8 mouse cellular contexts compared by ENCODE assay signal in the genomic region with DNA sequence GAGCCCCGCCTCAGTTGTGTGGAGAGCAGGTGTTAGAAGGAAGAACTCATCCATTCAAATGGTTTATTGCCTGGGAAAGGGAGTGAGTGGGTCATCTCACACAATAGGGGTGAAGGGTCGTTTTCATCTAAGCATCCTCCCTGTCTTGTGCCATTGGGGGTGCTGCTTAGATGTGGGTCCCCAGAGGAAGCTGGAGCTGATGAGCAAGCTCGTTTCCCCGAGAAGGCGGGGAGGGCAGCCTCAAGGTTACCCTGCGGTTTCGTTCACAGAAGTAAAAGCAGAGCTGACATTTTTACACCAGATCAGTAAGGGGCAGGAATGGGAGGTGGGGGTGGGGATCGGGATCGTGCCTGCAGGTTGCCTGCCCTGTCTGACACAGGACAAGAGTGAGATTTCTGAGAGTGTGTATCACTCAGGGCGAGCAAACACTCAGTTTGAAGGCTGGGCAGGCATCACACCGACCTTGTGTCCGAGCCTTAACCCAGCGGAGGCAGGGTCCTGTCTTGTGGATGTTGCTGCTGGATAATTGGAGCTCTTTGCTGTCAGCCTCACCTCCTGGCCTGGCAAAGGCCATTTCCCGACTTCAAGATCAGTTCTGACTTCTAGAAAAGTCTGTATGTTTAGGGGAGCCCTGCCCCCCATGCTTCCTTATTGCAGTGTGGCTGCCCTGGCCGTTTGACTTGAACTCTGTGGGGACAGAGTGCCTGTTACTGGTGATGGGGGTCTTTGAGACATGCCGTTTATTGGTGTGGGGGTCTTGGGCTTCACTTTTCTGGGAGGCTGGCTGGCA. TPM values are rescaled to one million over a fixed set of nuclear protein-coding genes. Genes with fewer than 3 reads are reported as not detected.
DNase-seq lines count a peak whose midpoint lies in the region; ATAC-seq and TF ChIP-seq lines count a peak whose summit lies in the region.

No protein-coding gene starts in this region.

- WGBS in lung, adult 2 months, result 25% methylated on average over 16 of the region's 16 CpGs
- 27% methylated on average over 16 of the region's 16 CpGs for WGBS in hindbrain, embryonic 13.5 days
- 30% methylated on average over 16 of the region's 16 CpGs for WGBS in midbrain, embryonic 11.5 days

- peak overlapping the region; percentile 61 for H3K4me3 ChIP-seq in lung, adult 2 months (replicated peaks; ENCODE audit: extremely low read depth, low read depth, low read length)
- H3K4me3 ChIP-seq in bone marrow macrophage, adult 2 months (ENCODE audit: insufficient read depth, low read length), result peak overlapping the region; percentile 76
- peak overlapping the region; percentile 77 for H3K4me3 ChIP-seq in hindbrain, embryonic 13.5 days
- H3K4me3 ChIP-seq in midbrain, embryonic 11.5 days (ENCODE audit: low read depth, low read length), result peak overlapping the region; percentile 69

- H3K4me1 ChIP-seq in lung, adult 2 months (ENCODE audit: control insufficient read depth, insufficient read depth, low read length), result no peaks in the 10 kb centered on the region; the same call in 1 of the 2 replicates
- H3K4me1 ChIP-seq in bone marrow macrophage, adult 2 months (ENCODE audit: control insufficient read depth, insufficient read depth, low read length), result peaks cover 14% of the 10 kb centered on the region
- H3K4me1 ChIP-seq in hindbrain, embryonic 13.5 days (replicated peaks), result peaks cover 30% of the 10 kb centered on the region
- H3K4me1 ChIP-seq in midbrain, embryonic 11.5 days (ENCODE audit: control insufficient read depth, insufficient read depth, low read length), result peaks cover 17% of the 10 kb centered on the region

- peak overlapping the region; percentile 92 for H3K4me2 ChIP-seq in hindbrain, embryonic 13.5 days
- H3K4me2 ChIP-seq in midbrain, embryonic 11.5 days, result peak overlapping the region; percentile 91

- TF ChIP-seq POLR2A in lung, adult 2 months (IDR thresholded peaks at IDR 0.05; ENCODE audit: borderline replicate concordance, extremely low read depth, low read depth, low read length), result peak; percentile 19; the same call in 1 of the 2 replicates
- TF ChIP-seq POLR2A in bone marrow macrophage, adult 2 months (IDR thresholded peaks at IDR 0.05; ENCODE audit: borderline replicate concordance, low read depth, low read length), result no peak

- no peak for DNase-seq in lung, adult 2 months
- DNase-seq in lung, adult 18-20 months, result no peak
- no peak for DNase-seq in midbrain, embryonic 11.5 days (ENCODE audit: low spot score, missing footprints)
- no peak for DNase-seq in urinary bladder, postnatal 25 days (ENCODE audit: low spot score)
- no peak for DNase-seq in gastrocnemius, postnatal 10 days
- DNase-seq in layer of hippocampus, postnatal 14 days (ENCODE audit: low spot score in 2 of 2), result no peak

- TF ChIP-seq CTCF in lung, adult 2 months (IDR thresholded peaks at IDR 0.05; ENCODE audit: insufficient read depth, low read length), result no peak
- no peak for TF ChIP-seq CTCF in bone marrow macrophage, adult 2 months (IDR thresholded peaks at IDR 0.05; ENCODE audit: low read depth, low read length)

- ATAC-seq in hindbrain, embryonic 13.5 days (ENCODE audit: low FRiP score), result no peak
- no peak for ATAC-seq in midbrain, embryonic 11.5 days (ENCODE audit: low FRiP score)

- H3K9me3 ChIP-seq in hindbrain, embryonic 13.5 days, result no peaks in the 10 kb centered on the region
- H3K9me3 ChIP-seq in midbrain, embryonic 11.5 days (ENCODE audit: control insufficient read depth, low read length), result no peaks in the 10 kb centered on the region

- peak overlapping the region; percentile 86 for H3K9ac ChIP-seq in hindbrain, embryonic 13.5 days
- H3K9ac ChIP-seq in midbrain, embryonic 11.5 days (ENCODE audit: low read length), result peak overlapping the region; percentile 75

- no peaks in the 10 kb centered on the region for H3K36me3 ChIP-seq in hindbrain, embryonic 13.5 days
- H3K36me3 ChIP-seq in midbrain, embryonic 11.5 days (ENCODE audit: control insufficient read depth, insufficient read depth, low read length), result no peaks in the 10 kb centered on the region

- peaks cover 36% of the 10 kb centered on the region for H3K27me3 ChIP-seq in hindbrain, embryonic 13.5 days
- H3K27me3 ChIP-seq in midbrain, embryonic 11.5 days (ENCODE audit: control insufficient read depth, insufficient read depth, low read length), result peaks cover 5% of the 10 kb centered on the region; the same call in 1 of the 2 replicates

- no peak overlapping the region for H3K27ac ChIP-seq in bone marrow macrophage, adult 2 months (ENCODE audit: insufficient read depth, low read depth, low read length)
- peak overlapping the region; percentile 85 for H3K27ac ChIP-seq in hindbrain, embryonic 13.5 days
- no peak overlapping the region for H3K27ac ChIP-seq in midbrain, embryonic 11.5 days (ENCODE audit: low read depth, low read length)

RNA-seq across cellular contexts. Expression of a gene that starts 1.2 kb away (rescaled TPM):
- 118 and 125 TPM in 2 replicates for polyA plus RNA-seq in lung, adult 2 months (2012; rRNA removed)
- 39.0 and 46.2 TPM in 2 replicates for polyA plus RNA-seq in bone marrow macrophage, adult 2 months (2012; ENCODE audit: insufficient read depth, insufficient read length, missing spikeins)
- polyA plus RNA-seq in hindbrain, embryonic 13.5 days (2015; fragmentation: Nextera tagmentation; extraction: Ambion mirVana), result 269 and 299 TPM in 2 replicates
- polyA plus RNA-seq in midbrain, embryonic 11.5 days (2014; fragmentation: Nextera tagmentation; extraction: Ambion mirVana), result 92.5 and 93.5 TPM in 2 replicates
- 10 to 100 TPM; 11.9 to 14.1 TPM for total RNA-seq in gastrocnemius, postnatal 10 days (2021)
- total RNA-seq in layer of hippocampus, postnatal 14 days (2021), result 100 to 1,000 TPM; 352 to 388 TPM

RNA-seq across cellular contexts. Expression of a gene that starts 20.4 kb away (rescaled TPM):
- 5.4 and 6.2 TPM in 2 replicates for polyA plus RNA-seq in lung, adult 2 months (2012; rRNA removed)
- polyA plus RNA-seq in bone marrow macrophage, adult 2 months (2012; ENCODE audit: insufficient read depth, insufficient read length, missing spikeins), result not detected in 2 replicates
- polyA plus RNA-seq in hindbrain, embryonic 13.5 days (2015; fragmentation: Nextera tagmentation; extraction: Ambion mirVana), result 0.34 and 1.8 TPM in 2 replicates
- 1.0 and 1.4 TPM in 2 replicates for polyA plus RNA-seq in midbrain, embryonic 11.5 days (2014; fragmentation: Nextera tagmentation; extraction: Ambion mirVana)
- not detected for total RNA-seq in gastrocnemius, postnatal 10 days (2021)
- total RNA-seq in layer of hippocampus, postnatal 14 days (2021), result not detected

RNA-seq across cellular contexts. Expression of a gene that starts 26.9 kb away (rescaled TPM):
- polyA plus RNA-seq in lung, adult 2 months (2012; rRNA removed), result 9.8 and 16.3 TPM in 2 replicates
- 0.44 and 0.97 TPM in 2 replicates for polyA plus RNA-seq in bone marrow macrophage, adult 2 months (2012; ENCODE audit: insufficient read depth, insufficient read length, missing spikeins)
- 0.09 and 0.22 TPM in 2 replicates for polyA plus RNA-seq in hindbrain, embryonic 13.5 days (2015; fragmentation: Nextera tagmentation; extraction: Ambion mirVana)
- 0.33 and 0.61 TPM in 2 replicates for polyA plus RNA-seq in midbrain, embryonic 11.5 days (2014; fragmentation: Nextera tagmentation; extraction: Ambion mirVana)
- total RNA-seq in gastrocnemius, postnatal 10 days (2021), result 1 to 10 TPM; 1.1 to 1.2 TPM
- total RNA-seq in layer of hippocampus, postnatal 14 days (2021), result under 1 TPM; 0.57 to 0.94 TPM
